Mouse (Mus musculus) heart, adult 2 months (tissue): ENCODE results near the gene Zdhhc8.

Experiments
- CTCF ChIP-seq: fragments of 200-600 bp; IDR thresholded peaks from 2 replicates; pipeline ENCODE4 v1.8.1; 2022; ENCODE audit warnings: antibody characterized with exemption, mild to moderate bottlenecking, moderate library complexity
- EP300 ChIP-seq: fragments of 200-500 bp; IDR thresholded peaks from 2 replicates; pipeline ENCODE4 v1.6.1; 2011; ENCODE audit warnings: low read depth, low read length, control low read depth; ENCODE audit not compliant: insufficient read depth
- POLR2A ChIP-seq: fragments of 200-500 bp; IDR thresholded peaks from 2 replicates; pipeline ENCODE4 v1.6.1; 2011; ENCODE audit warnings: mild to moderate bottlenecking, low read depth, low read length, control low read depth; ENCODE audit not compliant: insufficient read depth

GRCm38 (mm10) chr16:18231451-18231850, 3.5 kb downstream of the Zdhhc8 start:
- TF ChIP-seq CTCF (no peak), EP300 (no peak), POLR2A (no peak)
